Mouse (Mus musculus): ENCODE measurements around the gene Tmem190.
"Not testable (repeated sequence)": the region's sequence is repeated elsewhere in the genome, so short reads cannot be mapped to it uniquely, and the experiment has no call there.

Gene Tmem190

GRCm38 (mm10) chr7:4776131-4776530, 6.6 kb upstream of the Tmem190 start:
- DNase-seq (ENCODE audit: low read depth), result no peak

GRCm38 (mm10) chr7:4776861-4777830, 5.6 kb upstream of the Tmem190 start:
- DNase-seq (ENCODE audit: low read depth), result no peak

GRCm38 (mm10) chr7:4777851-4778637, 4.7 kb upstream of the Tmem190 start:
- no peak for DNase-seq (ENCODE audit: low read depth)

- DNase-seq (ENCODE audit: low read depth), result no peak
Observed at GRCm38 (mm10) chr7:4779921-4780320, 2.8 kb upstream of the Tmem190 start.

- DNase-seq (ENCODE audit: low read depth), result no peak
Observed at GRCm38 (mm10) chr7:4782130-4782529, 607 bp upstream of the Tmem190 start.

- DNase-seq (ENCODE audit: low read depth), result no peak
Observed at GRCm38 (mm10) chr7:4783667-4784268, 1.0 kb downstream of the Tmem190 start.

- no peak for DNase-seq (ENCODE audit: low read depth)
Observed at GRCm38 (mm10) chr7:4788499-4789435, 6.0 kb downstream of the Tmem190 start.

GRCm38 (mm10) chr7:4789436-4789935, 6.7 kb downstream of the Tmem190 start, which contains the start of gene Tmem238:
TSS of gene Tmem238 (minus strand) at chr7:4789656.
- no peak for DNase-seq (ENCODE audit: low read depth)

GRCm38 (mm10) chr7:4792278-4793212, 9.8 kb downstream of the Tmem190 start, which contains the start of gene Rpl28:
TSS of gene Rpl28 (plus strand) at chr7:4792874.
- peak; percentile 93 for DNase-seq (ENCODE audit: low read depth)

GRCm38 (mm10) chr7:4793248-4793647, 10.5 kb downstream of the Tmem190 start:
- not testable (repeated sequence) for DNase-seq (ENCODE audit: low read depth)

GRCm38 (mm10) chr7:4793674-4794073, 10.9 kb downstream of the Tmem190 start:
- no peak for DNase-seq (ENCODE audit: low read depth)

- no peak for DNase-seq (ENCODE audit: low read depth)
Observed at GRCm38 (mm10) chr7:4794631-4795168, 12.0 kb downstream of the Tmem190 start.

- DNase-seq (ENCODE audit: low read depth), result no peak
Observed at GRCm38 (mm10) chr7:4795767-4796433, 13.2 kb downstream of the Tmem190 start.

- no peak for DNase-seq (ENCODE audit: low read depth)
Observed at GRCm38 (mm10) chr7:4802247-4802646, 19.5 kb downstream of the Tmem190 start.

GRCm38 (mm10) chr7:4806716-4807115, 24.0 kb downstream of the Tmem190 start:
- DNase-seq (ENCODE audit: low read depth), result no peak

GRCm38 (mm10) chr7:4811131-4811530, 28.4 kb downstream of the Tmem190 start:
- not testable (repeated sequence) for DNase-seq (ENCODE audit: low read depth)

GRCm38 (mm10) chr7:4811842-4812302, 29.1 kb downstream of the Tmem190 start:
- no peak for DNase-seq (ENCODE audit: low read depth)

- peak; percentile 100 for DNase-seq (ENCODE audit: low read depth)
Observed at GRCm38 (mm10) chr7:4812303-4813104, 29.8 kb downstream of the Tmem190 start, which contains the start of gene Ube2s. TSS of gene Ube2s (minus strand) at chr7:4812590.
